Mouse (Mus musculus) heart, adult 2 months (tissue): ENCODE results near the gene Prkar2b. TPM values are rescaled to one million over a fixed set of nuclear protein-coding genes. Genes with fewer than 3 reads are reported as not detected.

Experiments used
- DNase-seq, 2 experiments: peaks; one replicate each; pipeline ENCODE4 v3.0.0; 2021
- H3K27ac ChIP-seq: fragments of 200-600 bp; 2 replicates; pipeline ENCODE4 v1.8.1; 2022
- H3K27me3 ChIP-seq: fragments of 200-500 bp; 2 replicates; pipeline ENCODE4 v1.6.1; 2012; ENCODE audit warnings: mild to moderate bottlenecking, low read length, inconsistent platforms, mixed read lengths; ENCODE audit not compliant: control insufficient read depth, insufficient read depth
- H3K36me3 ChIP-seq: fragments of 200-500 bp; 2 replicates; pipeline ENCODE4 v1.6.1; 2012; ENCODE audit warnings: low read length, inconsistent platforms; ENCODE audit not compliant: control insufficient read depth, insufficient read depth
- H3K4me1 ChIP-seq: fragments of 200-500 bp; 2 replicates; pipeline ENCODE4 v1.6.1; 2011; ENCODE audit warnings: low read length; ENCODE audit not compliant: control insufficient read depth, insufficient read depth
- H3K4me3 ChIP-seq: fragments of 200-600 bp; 2 replicates; pipeline ENCODE4 v1.8.1; 2022
- H3K79me2 ChIP-seq: fragments of 200-500 bp; replicated peaks from 2 replicates; pipeline ENCODE4 v1.6.1; 2012; ENCODE audit warnings: mild to moderate bottlenecking, inconsistent platforms, low read length, moderate library complexity, mixed read lengths; ENCODE audit not compliant: control insufficient read depth, insufficient read depth
- H3K9ac ChIP-seq: fragments of 200-500 bp; 2 replicates; pipeline ENCODE4 v1.6.1; 2012; ENCODE audit warnings: low read depth, mild to moderate bottlenecking, control low read depth, inconsistent platforms, low read length, mixed read lengths
- CTCF ChIP-seq: fragments of 200-600 bp; IDR thresholded peaks from 2 replicates; pipeline ENCODE4 v1.8.1; 2022; ENCODE audit warnings: antibody characterized with exemption, mild to moderate bottlenecking, moderate library complexity
- EP300 ChIP-seq: fragments of 200-500 bp; IDR thresholded peaks from 2 replicates; pipeline ENCODE4 v1.6.1; 2011; ENCODE audit warnings: low read depth, low read length, control low read depth; ENCODE audit not compliant: insufficient read depth
- POLR2A ChIP-seq: fragments of 200-500 bp; IDR thresholded peaks from 2 replicates; pipeline ENCODE4 v1.6.1; 2011; ENCODE audit warnings: mild to moderate bottlenecking, low read depth, low read length, control low read depth; ENCODE audit not compliant: insufficient read depth
- WGBS: fragments of 180-500 bp; shearing (Covaris S2); methylation state at CpG from one replicate; pipeline ENCODE4 v1.1.7; 2018; 5-methylcytosine and 5-hydroxymethylcytosine counted together
- intact Hi-C: fragments of 180-260 bp; cut with DNase I; formaldehyde crosslinking; loops from one replicate; pipeline ENCODE4 v1.15.1; 2025
- polyA plus RNA-seq: library from polyadenylated mRNA; depleted of rRNA; stranded (reverse); fragments of >200 nt; gene quantifications from 2 replicates; pipeline ENCODE4 v1.2.3, GENCODE M21; 2012
- total RNA-seq, 2 experiments: library from RNA; stranded (reverse); gene quantifications; 2 replicates each; pipeline ENCODE4 v1.2.3; 2021

Gene Prkar2b
- total and polyA plus RNA-seq, 3 experiments: 5.4 to 10.4 (median 7.9) TPM

GRCm38 (mm10) chr12:31985738-31986137 is 75.4 kb downstream of the Prkar2b start:
- H3K4me1 ChIP-seq: no peaks in the 10 kb centered on the region
- intact Hi-C loops: no loop called here
- H3K9ac ChIP-seq: no peak overlapping the region
- WGBS: 79% methylated on average over 6 of the region's 6 CpGs
- H3K4me3 ChIP-seq: no peak overlapping the region
- no peaks in the 10 kb centered on the region for H3K27me3 ChIP-seq
- H3K27ac ChIP-seq: no peak overlapping the region
- H3K79me2 ChIP-seq: no peaks in the 10 kb centered on the region
- TF ChIP-seq POLR2A: no peak
- H3K36me3 ChIP-seq: no peaks in the 10 kb centered on the region
- DNase-seq: no peak

- no peak overlapping the region for H3K27ac ChIP-seq
- H3K79me2 ChIP-seq: no peaks in the 10 kb centered on the region
- TF ChIP-seq CTCF (no peak), POLR2A (no peak), EP300 (no peak)
- H3K4me1 ChIP-seq: no peaks in the 10 kb centered on the region
- no peaks in the 10 kb centered on the region for H3K27me3 ChIP-seq
- no peak overlapping the region for H3K4me3 ChIP-seq
- DNase-seq: peak in 1 of 2 experiments; percentile 18
- H3K9ac ChIP-seq: no peak overlapping the region
- intact Hi-C loops: no loop called here
- WGBS: 34% methylated on average over 12 of the region's 12 CpGs
- no peaks in the 10 kb centered on the region for H3K36me3 ChIP-seq
These were observed 76.4 kb downstream of the Prkar2b start for GRCm38 (mm10) chr12:31984664-31985063.

DNA sequence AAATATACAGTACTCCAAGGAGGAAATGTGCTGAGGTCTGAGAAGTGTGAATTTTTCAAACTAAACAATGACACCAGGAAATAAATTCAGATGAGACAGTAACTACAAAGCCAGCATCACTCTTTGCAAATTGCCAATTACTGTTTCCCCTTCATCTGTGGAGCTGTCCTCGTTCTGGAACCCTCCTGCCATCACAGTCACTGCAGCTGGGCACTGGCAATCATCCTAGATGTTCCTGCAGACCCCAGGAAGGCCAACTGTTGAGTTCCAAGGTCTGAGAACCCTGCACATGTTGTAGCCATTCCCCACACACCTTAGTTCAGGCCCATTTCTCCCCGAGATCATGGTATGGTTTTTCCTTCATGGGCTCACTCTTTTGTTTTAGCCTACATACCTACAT is 76.9 kb downstream of the Prkar2b start:
- intact Hi-C loops: no loop called here
- WGBS: 62% methylated on average over 2 of the region's 2 CpGs

DNA sequence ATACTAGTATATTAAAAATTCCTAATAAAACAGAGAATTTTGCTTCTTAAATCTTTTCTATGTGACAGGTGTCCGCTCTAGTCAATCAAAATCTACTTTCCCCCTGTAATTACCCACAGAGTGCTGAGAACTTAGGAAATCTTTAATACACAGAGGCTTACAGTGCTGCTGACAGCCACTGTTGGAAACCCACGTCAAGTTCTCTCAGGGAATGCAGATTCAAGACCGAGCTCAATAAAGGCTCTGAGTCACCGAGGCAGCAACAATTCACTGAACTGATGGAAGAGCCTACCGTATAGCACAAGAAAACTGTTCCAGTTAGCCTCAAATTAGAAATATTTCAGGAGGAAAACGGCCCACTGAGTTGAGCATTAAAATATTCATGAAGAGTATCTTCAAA is 77.3 kb downstream of the Prkar2b start:
- Histone ChIP-seq H3K79me2 (no peaks in the 10 kb centered on the region), H3K27me3 (no peaks in the 10 kb centered on the region), H3K36me3 (no peaks in the 10 kb centered on the region), H3K4me3 (no peak overlapping the region), H3K27ac (no peak overlapping the region), H3K4me1 (no peaks in the 10 kb centered on the region), H3K9ac (no peak overlapping the region)
- no peak for DNase-seq
- TF ChIP-seq CTCF (no peak), POLR2A (no peak)
- 80% methylated on average over 6 of the region's 6 CpGs for whole genome bisulfite sequencing
- intact Hi-C loops: no loop called here

More for the DNA sequence above, 76.9 kb downstream of the Prkar2b start:
- Histone ChIP-seq H3K79me2 (no peaks in the 10 kb centered on the region), H3K4me1 (no peaks in the 10 kb centered on the region), H3K9ac (no peak overlapping the region), H3K36me3 (no peaks in the 10 kb centered on the region), H3K27ac (no peak overlapping the region), H3K4me3 (no peak overlapping the region), H3K27me3 (no peaks in the 10 kb centered on the region)
- DNase-seq: no peak
- no peak for TF ChIP-seq POLR2A
- no peak for TF ChIP-seq CTCF
- TF ChIP-seq EP300: no peak

DNA sequence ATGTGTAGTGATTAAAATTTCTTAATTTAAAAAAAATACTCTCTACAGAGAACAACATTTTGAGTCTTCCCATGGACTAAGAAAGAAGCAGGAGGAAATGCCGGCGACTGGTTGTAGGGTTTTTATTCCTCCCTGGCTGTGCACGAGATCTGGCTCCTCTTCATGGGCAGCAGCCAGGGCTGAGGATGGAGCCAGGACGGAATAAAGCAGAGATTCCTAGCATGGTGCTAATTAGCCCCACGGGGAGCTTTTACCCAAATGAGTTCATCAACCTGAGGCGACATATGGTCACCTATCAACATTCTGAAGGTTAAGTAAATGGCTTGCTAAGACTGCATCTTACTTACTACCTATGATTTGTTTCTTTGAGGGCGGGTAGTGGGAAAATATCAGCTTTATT is 77.9 kb downstream of the Prkar2b start:
- Histone ChIP-seq H3K4me3 (no peak overlapping the region), H3K4me1 (no peaks in the 10 kb centered on the region), H3K27me3 (no peaks in the 10 kb centered on the region), H3K27ac (no peak overlapping the region), H3K36me3 (no peaks in the 10 kb centered on the region), H3K79me2 (no peaks in the 10 kb centered on the region), H3K9ac (no peak overlapping the region)
- TF ChIP-seq CTCF (no peak), POLR2A (no peak), EP300 (no peak)
- WGBS: 67% methylated on average over 7 of the region's 7 CpGs
- DNase-seq: no peak
- intact Hi-C loops: no loop called here

DNA sequence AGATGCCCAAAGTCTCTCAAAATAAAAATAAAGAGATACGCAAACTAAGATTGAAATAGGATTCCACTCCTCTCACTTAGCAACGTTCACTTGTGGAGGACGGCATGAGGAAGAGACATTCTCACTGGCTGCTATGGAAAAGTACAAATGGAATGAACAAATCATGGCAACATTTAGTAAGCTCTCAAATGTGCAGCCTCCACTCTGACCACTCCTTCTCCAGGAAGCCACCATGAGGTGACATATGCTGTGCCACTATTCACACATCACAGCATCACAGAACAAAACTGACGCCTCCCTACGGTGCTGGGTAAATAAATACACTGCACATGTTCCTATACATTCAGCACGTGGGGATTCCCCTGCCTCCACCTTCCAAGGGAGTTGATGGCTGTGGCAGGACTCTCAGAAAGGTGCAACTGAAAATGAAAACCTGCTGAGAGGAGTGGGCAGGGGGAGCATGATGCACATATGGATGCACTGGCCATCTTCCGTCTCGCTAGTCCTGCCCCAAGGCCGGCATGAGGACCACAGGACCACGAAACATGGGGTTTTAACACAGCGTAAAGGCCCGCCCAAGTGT is 83.4 kb downstream of the Prkar2b start:
- no peak for DNase-seq
- H3K27ac ChIP-seq: no peak overlapping the region
- no peaks in the 10 kb centered on the region for H3K4me1 ChIP-seq
- no peak overlapping the region for H3K4me3 ChIP-seq
- H3K9ac ChIP-seq: no peak overlapping the region
- WGBS: 80% methylated on average over 12 of the region's 12 CpGs
- no peaks in the 10 kb centered on the region for H3K27me3 ChIP-seq
- H3K79me2 ChIP-seq: no peaks in the 10 kb centered on the region
- no peaks in the 10 kb centered on the region for H3K36me3 ChIP-seq
- intact Hi-C loops: no loop called here
- TF ChIP-seq POLR2A (no peak), EP300 (no peak), CTCF (no peak)
